Mouse (Mus musculus) cerebellum, adult 2 months (tissue): Measurements from ENCODE around the gene Sult2b1.

Experiments used
- CTCF ChIP-seq: fragments of 200-500 bp; IDR thresholded peaks from 2 replicates; pipeline ENCODE4 v1.5.1; 2011; ENCODE audit warnings: low read depth, mild to moderate bottlenecking, control low read depth, low read length, moderate library complexity, borderline replicate concordance; ENCODE audit not compliant: insufficient read depth
- POLR2A ChIP-seq: fragments of 200-500 bp; IDR thresholded peaks from 2 replicates; pipeline ENCODE4 v1.6.1; 2011; ENCODE audit warnings: low read length, control low read depth, borderline replicate concordance; ENCODE audit not compliant: insufficient read depth

DNA sequence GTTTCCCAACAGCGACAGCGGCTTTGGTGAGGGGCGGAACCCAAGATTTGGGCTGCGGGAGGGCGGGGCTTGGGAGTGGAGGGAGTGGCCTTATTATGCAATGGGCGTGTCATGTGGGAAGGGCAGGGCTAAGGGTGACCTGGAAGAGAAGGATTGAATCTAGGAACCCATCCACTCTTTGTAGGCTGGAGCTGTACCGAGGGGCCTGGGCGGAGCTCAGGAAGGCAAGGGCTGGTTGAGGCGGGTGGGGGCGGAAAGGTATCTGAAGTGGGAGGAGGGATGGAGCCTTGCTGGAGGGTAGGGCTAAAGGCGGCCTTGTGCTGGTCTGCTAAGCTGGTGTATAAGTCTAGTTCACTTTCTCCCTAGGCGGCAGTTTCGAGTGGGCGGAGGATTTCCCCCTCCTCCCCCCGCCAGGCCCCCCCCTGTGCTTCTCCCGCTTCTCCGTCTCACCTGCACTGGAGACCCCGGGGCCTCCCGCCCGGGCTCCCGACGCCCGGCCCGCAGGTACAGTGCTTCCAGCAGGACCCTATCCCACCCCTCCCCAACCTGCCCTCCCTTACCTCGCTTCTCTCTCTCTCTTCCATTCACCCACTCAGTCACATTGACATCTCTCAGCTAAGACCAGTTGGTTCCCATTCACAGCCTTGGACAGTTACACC is 16.2 kb upstream of the Sult2b1 start:
- no peak for TF ChIP-seq POLR2A
- TF ChIP-seq CTCF, result no peak
